Mouse (Mus musculus) liver, embryonic 11.5 days (tissue): ENCODE data around the gene Diablo. TPM values are rescaled to one million over a fixed set of nuclear protein-coding genes. Genes with fewer than 3 reads are reported as not detected.
A peak's percentile ranks its signal among the peaks of the same experiment; 100 is the strongest.

Source experiments
- ATAC-seq: fragments of 200-750 bp; cut with Nextera tagmentation; replicated peaks from 2 replicates; pipeline ENCODE4 v1.8.0; 2017; ENCODE audit warnings: moderate number of reproducible peaks, mild to moderate bottlenecking, moderate TSS enrichment, moderate library complexity; ENCODE audit not compliant: low FRiP score
- DNase-seq: peaks from one replicate; pipeline ENCODE4 v3.0.0-alpha.2; 2017; ENCODE audit warnings: low spot score
- H3K27ac ChIP-seq: fragments of 300-500 bp; sonication (generic); 2 replicates; pipeline ENCODE4 v1.5.1; 2014; ENCODE audit warnings: mild to moderate bottlenecking, low read depth, low read length, control low read depth
- H3K27me3 ChIP-seq: fragments of 300-500 bp; sonication (generic); replicated peaks from 2 replicates; pipeline ENCODE4 v1.6.1; 2014; ENCODE audit warnings: low read length, mixed read lengths; ENCODE audit not compliant: control insufficient read depth, insufficient read depth
- H3K36me3 ChIP-seq: fragments of 300-500 bp; sonication (generic); 2 replicates; pipeline ENCODE4 v1.6.1; 2014; ENCODE audit warnings: mild to moderate bottlenecking, low read length, moderate library complexity, mixed read lengths; ENCODE audit not compliant: control insufficient read depth, insufficient read depth
- H3K4me1 ChIP-seq: fragments of 300-500 bp; sonication (generic); replicated peaks from 2 replicates; pipeline ENCODE4 v1.6.1; 2014; ENCODE audit warnings: low read length, mixed read lengths; ENCODE audit not compliant: control insufficient read depth, insufficient read depth
- H3K4me2 ChIP-seq: fragments of 300-500 bp; sonication (generic); 2 replicates; pipeline ENCODE4 v1.6.1; 2014; ENCODE audit warnings: mild to moderate bottlenecking, control low read depth, moderate library complexity
- H3K4me3 ChIP-seq: fragments of 300-500 bp; sonication (generic); 2 replicates; pipeline ENCODE4 v1.5.1; 2014; ENCODE audit warnings: low read depth, low read length, control low read depth
- H3K9ac ChIP-seq: fragments of 300-500 bp; sonication (generic); 2 replicates; pipeline ENCODE4 v1.6.1; 2014; ENCODE audit warnings: low read depth, low read length, control low read depth
- H3K9me3 ChIP-seq: fragments of 300-500 bp; sonication (generic); 2 replicates; pipeline ENCODE4 v1.6.1; 2016; ENCODE audit warnings: low read length, inconsistent platforms, mixed read lengths; ENCODE audit not compliant: control insufficient read depth
- WGBS: fragments of 180-500 bp; shearing (Covaris S2); extraction: QIAGEN DNeasy Blood & Tissue Kit; methylation state at CpG from one replicate; pipeline ENCODE4 v1.1.7; 2014; 5-methylcytosine and 5-hydroxymethylcytosine counted together
- polyA plus RNA-seq: library from polyadenylated mRNA; unstranded; fragments of >200 nt; fragmentation: Nextera tagmentation; extraction: Ambion mirVana; gene quantifications from 2 replicates; pipeline ENCODE4 v1.2.1, GENCODE M21; 2014

The Diablo gene
- polyA plus RNA-seq, 1 experiment from 2014 or later, result 101 TPM

- ATAC-seq, result no peak
- WGBS, result 91% methylated on average over 8 of the region's 8 CpGs
Measured at GRCm38 (mm10) chr5:123530056-123530455, 6.1 kb upstream of the Diablo start.

GRCm38 (mm10) chr5:123528641-123529040 lies 4.7 kb upstream of the Diablo start:
- Histone ChIP-seq H3K36me3 (peaks cover 31% of the 10 kb centered on the region), H3K4me3 (no peak overlapping the region), H3K4me1 (peaks cover 6% of the 10 kb centered on the region), H3K4me2 (no peak overlapping the region), H3K9ac (no peak overlapping the region), H3K9me3 (no peaks in the 10 kb centered on the region), H3K27ac (no peak overlapping the region), H3K27me3 (no peaks in the 10 kb centered on the region)
- no peak for DNase-seq
- ATAC-seq, result no peak
- WGBS, result 77% methylated on average over 7 of the region's 7 CpGs

More at GRCm38 (mm10) chr5:123530056-123530455, 6.1 kb upstream of the Diablo start:
- no peaks in the 10 kb centered on the region for H3K4me1 ChIP-seq
- H3K36me3 ChIP-seq, result peaks cover 39% of the 10 kb centered on the region
- H3K9ac ChIP-seq, result no peak overlapping the region
- no peak overlapping the region for H3K27ac ChIP-seq
- H3K4me2 ChIP-seq, result no peak overlapping the region
- no peaks in the 10 kb centered on the region for H3K9me3 ChIP-seq
- H3K4me3 ChIP-seq, result no peak overlapping the region
- no peaks in the 10 kb centered on the region for H3K27me3 ChIP-seq
- no peak for DNase-seq

- H3K27me3 ChIP-seq, result no peaks in the 10 kb centered on the region
- no peaks in the 10 kb centered on the region for H3K9me3 ChIP-seq
- H3K4me2 ChIP-seq, result no peak overlapping the region
- DNase-seq (no peak), ATAC-seq (no peak)
- H3K27ac ChIP-seq, result no peak overlapping the region
- H3K9ac ChIP-seq, result no peak overlapping the region
- no peak overlapping the region for H3K4me3 ChIP-seq
- H3K4me1 ChIP-seq, result peaks cover 15% of the 10 kb centered on the region
- peaks cover 9% of the 10 kb centered on the region for H3K36me3 ChIP-seq
- WGBS, result 89% methylated on average over 9 of the region's 9 CpGs
Measured at GRCm38 (mm10) chr5:123525916-123526495, 2.0 kb upstream of the Diablo start.

- H3K27me3 ChIP-seq, result no peaks in the 10 kb centered on the region
- WGBS, result 76% methylated on average over 7 of the region's 7 CpGs
- peaks cover 15% of the 10 kb centered on the region for H3K4me1 ChIP-seq
- ATAC-seq (no peak), DNase-seq (no peak)
- H3K36me3 ChIP-seq, result peaks cover 5% of the 10 kb centered on the region
- H3K9me3 ChIP-seq, result no peaks in the 10 kb centered on the region
- H3K27ac ChIP-seq, result peak within 1 kb of the TSS; percentile 51; the same call in 1 of the 2 replicates
- H3K4me3 ChIP-seq, result peak within 1 kb of the TSS; percentile 94
- H3K4me2 ChIP-seq, result peak within 1 kb of the TSS; percentile 82
- peak within 1 kb of the TSS; percentile 50 for H3K9ac ChIP-seq
Measured at GRCm38 (mm10) chr5:123525281-123525680, 1.3 kb upstream of the Diablo start, which contains the start of gene Gm49027. Gene Gm49027, minus strand, starts transcription at chr5:123525488.

- ATAC-seq (peak; percentile 96), DNase-seq (no peak)
- Histone ChIP-seq H3K4me2 (peak overlapping the region; percentile 82), H3K4me1 (peaks cover 15% of the 10 kb centered on the region), H3K4me3 (peak overlapping the region; percentile 94), H3K36me3 (no peaks in the 10 kb centered on the region), H3K9me3 (no peaks in the 10 kb centered on the region), H3K27ac (peak overlapping the region; percentile 51; the same call in 1 of the 2 replicates), H3K9ac (peak overlapping the region; percentile 50), H3K27me3 (no peaks in the 10 kb centered on the region)
- under 1% methylated on average over 26 of the region's 27 CpGs for WGBS
Measured at GRCm38 (mm10) chr5:123524393-123524750, 396 bp upstream of the Diablo start.

GRCm38 (mm10) chr5:123522166-123522565 lies 1.8 kb downstream of the Diablo start:
- Histone ChIP-seq H3K27me3 (no peaks in the 10 kb centered on the region), H3K4me1 (peaks cover 15% of the 10 kb centered on the region), H3K9ac (no peak overlapping the region), H3K4me3 (no peak overlapping the region), H3K9me3 (no peaks in the 10 kb centered on the region), H3K36me3 (peaks cover 6% of the 10 kb centered on the region), H3K4me2 (peak overlapping the region; percentile 82; the same call in 1 of the 2 replicates), H3K27ac (no peak overlapping the region)
- ATAC-seq, result no peak
- WGBS, result 84% methylated on average over 1 of the region's 1 CpGs
- DNase-seq, result no peak

GRCm38 (mm10) chr5:123521621-123522020 lies 2.4 kb downstream of the Diablo start:
- DNase-seq (no peak), ATAC-seq (no peak)
- Histone ChIP-seq H3K4me1 (peaks cover 15% of the 10 kb centered on the region), H3K27me3 (no peaks in the 10 kb centered on the region), H3K36me3 (peaks cover 6% of the 10 kb centered on the region), H3K4me2 (no peak overlapping the region), H3K9ac (no peak overlapping the region), H3K27ac (no peak overlapping the region), H3K9me3 (no peaks in the 10 kb centered on the region), H3K4me3 (no peak overlapping the region)
- 94% methylated on average over 1 of the region's 1 CpGs for WGBS

GRCm38 (mm10) chr5:123520666-123521065 lies 3.3 kb downstream of the Diablo start:
- WGBS, result 86% methylated on average over 9 of the region's 9 CpGs
- no peak overlapping the region for H3K27ac ChIP-seq
- H3K36me3 ChIP-seq, result peaks cover 11% of the 10 kb centered on the region
- H3K4me1 ChIP-seq, result peaks cover 15% of the 10 kb centered on the region
- H3K4me3 ChIP-seq, result no peak overlapping the region
- H3K9ac ChIP-seq, result no peak overlapping the region
- no peak for DNase-seq
- no peaks in the 10 kb centered on the region for H3K9me3 ChIP-seq
- H3K4me2 ChIP-seq, result no peak overlapping the region
- no peaks in the 10 kb centered on the region for H3K27me3 ChIP-seq
- no peak for ATAC-seq

- peaks cover 14% of the 10 kb centered on the region for H3K36me3 ChIP-seq
- no peak overlapping the region for H3K4me2 ChIP-seq
- no peak overlapping the region for H3K9ac ChIP-seq
- H3K27ac ChIP-seq, result no peak overlapping the region
- ATAC-seq (no peak), DNase-seq (no peak)
- peaks cover 7% of the 10 kb centered on the region for H3K4me1 ChIP-seq
- H3K4me3 ChIP-seq, result no peak overlapping the region
- H3K9me3 ChIP-seq, result no peaks in the 10 kb centered on the region
- 84% methylated on average over 5 of the region's 5 CpGs for WGBS
- no peaks in the 10 kb centered on the region; the same call in 1 of the 2 replicates for H3K27me3 ChIP-seq
Measured at GRCm38 (mm10) chr5:123514871-123515270, 9.1 kb downstream of the Diablo start.
